Mouse (Mus musculus) frontal cortex, adult 2 months (tissue): ENCODE measurements around the gene Mdh1b. TPM values are rescaled to one million over a fixed set of nuclear protein-coding genes. Genes with fewer than 3 reads are reported as not detected.

Source experiments
- DNase-seq, 2 experiments: peaks; one replicate each; pipeline ENCODE4 v3.0.0; 2022; ENCODE audit warnings: low spot score in 1 of 2; ENCODE audit errors: extremely low spot score in 1 of 2
- polyA plus RNA-seq: library from polyadenylated mRNA; depleted of rRNA; stranded (reverse); fragments of >200 nt; gene quantifications from 2 replicates; pipeline ENCODE4 v1.2.3, GENCODE M21; 2012; rRNA removed

Mdh1b gene
- polyA plus RNA-seq, 1 experiment, result 0.92 TPM

DNA sequence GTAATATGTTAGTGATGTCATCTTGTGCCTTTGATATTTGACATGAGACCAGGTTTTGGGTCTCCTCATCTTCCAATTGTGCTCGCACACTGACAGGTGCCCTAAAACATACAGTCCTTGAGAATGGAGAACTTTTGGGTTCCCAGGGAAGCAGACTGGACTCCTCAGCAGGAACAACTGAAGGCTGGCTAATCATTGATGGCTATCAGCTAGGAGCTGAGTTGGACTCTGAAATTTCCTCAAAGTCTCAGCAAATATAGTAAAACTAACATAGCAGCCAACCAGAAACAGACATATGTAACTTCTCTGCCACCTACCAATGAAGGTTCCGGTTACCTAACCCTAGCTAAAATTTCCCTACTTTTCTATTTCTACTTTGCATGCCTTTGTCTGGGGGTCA is 64.0 kb downstream of the Mdh1b start:
- DNase-seq, result no peak

DNA sequence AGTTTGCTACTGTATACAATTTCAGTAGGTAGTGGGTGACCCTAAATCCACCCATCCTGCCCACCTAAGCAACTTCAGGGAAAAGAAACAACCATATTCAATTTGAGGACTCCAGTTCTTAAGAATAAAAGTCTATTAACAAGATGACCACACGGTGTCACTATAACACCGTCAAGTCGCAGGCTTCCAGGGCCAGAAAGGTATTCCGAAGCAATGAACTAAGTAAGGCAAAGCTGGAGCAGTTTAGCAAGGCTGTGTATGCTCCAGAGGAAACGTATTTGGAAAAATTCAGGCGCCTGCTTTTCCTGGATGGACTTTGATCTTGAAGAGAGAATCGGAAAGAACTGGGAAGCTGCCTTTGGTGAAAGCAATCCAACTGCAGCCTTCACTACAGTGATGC is 70.5 kb downstream of the Mdh1b start:
- peak in 1 of 2 experiments; percentile 84 for DNase-seq

- DNase-seq, result peak; percentile 29 to 84
Measured at GRCm38 (mm10) chr1:63658016-63658415, 72.1 kb downstream of the Mdh1b start.

Other genes with a start within 250 kb of the Mdh1b start
- gene Gm39653, start 114.3 kb downstream of the Mdh1b start, polyA plus RNA-seq, result not detected in 2 replicates
- 0.06 TPM in 2 replicates for gene Dytn, start 43.4 kb downstream of the Mdh1b start, polyA plus RNA-seq
- 14.6 and 21.6 TPM in 2 replicates for gene Fastkd2, start 296 bp upstream of the Mdh1b start, polyA plus RNA-seq
- gene 4933402D24Rik, start 38.9 kb upstream of the Mdh1b start, polyA plus RNA-seq, result 0.11 and 0.18 TPM in 2 replicates